Mouse (Mus musculus) spleen, adult 2 months (tissue): ENCODE measurements at regions not wholly inside any gene's neighbourhood (a gene's known extent, or its start where the extent isn't known, plus 50 kb on each side); places are given as distances from the start of the nearest gene placed in this dataset.

Source experiments
- CTCF ChIP-seq: fragments of 200-500 bp; IDR thresholded peaks from 2 replicates; pipeline ENCODE4 v1.5.1; 2011; ENCODE audit warnings: mild to moderate bottlenecking, inconsistent platforms; ENCODE audit not compliant: insufficient read depth, insufficient read length, insufficient replicate concordance; ENCODE audit errors: extremely low read depth
- POLR2A ChIP-seq: fragments of 200-500 bp; IDR thresholded peaks from 2 replicates; pipeline ENCODE4 v1.6.1; 2011; ENCODE audit warnings: low read depth, low read length, inconsistent platforms

DNA sequence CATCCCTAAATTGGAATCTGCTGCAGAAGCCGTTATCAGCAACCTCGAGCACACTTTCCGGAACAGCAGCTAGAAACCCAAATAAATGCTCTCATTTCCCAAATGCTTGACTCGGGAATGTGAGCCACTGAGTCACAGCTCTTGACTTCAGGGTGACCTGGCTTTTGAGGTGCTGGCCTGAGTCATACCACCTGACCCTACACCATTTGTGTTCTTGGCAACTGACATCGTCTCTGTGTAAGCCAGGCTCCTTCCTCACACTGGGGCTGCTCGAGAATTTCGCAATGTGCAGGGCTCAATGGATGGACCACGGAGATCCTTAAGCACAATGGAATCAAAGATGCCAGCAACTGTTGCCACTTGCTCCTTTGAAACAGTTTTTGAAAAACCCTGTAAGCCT lies 50.9 kb upstream of the Glrp1 start:
- no peak for TF ChIP-seq POLR2A
- TF ChIP-seq CTCF, result no peak
